Mouse (Mus musculus): ENCODE results near the gene Gm44596. TPM values are rescaled to one million over a fixed set of nuclear protein-coding genes. Genes with fewer than 3 reads are reported as not detected.
A peak's percentile ranks its signal among the peaks of the same experiment; 100 is the strongest.

Gm44596 gene
- total RNA-seq (2022) = not detected

GRCm38 (mm10) chr6:128375192-128375591 is at the start of gene Gm44596, which contains the start of gene Tex52:
Gene Gm44596 (plus strand): TSS chr6:128375503.
Gene Tex52 (plus strand): TSS chr6:128375456.
- DNase-seq (ENCODE audit: low spot score in 2 of 2) = peak in 1 of 2 experiments; percentile 36

- peak; percentile 45 to 54 for DNase-seq (ENCODE audit: low spot score in 2 of 2)
These were observed 40.7 kb upstream of the Gm44596 start for GRCm38 (mm10) chr6:128334397-128335124.

GRCm38 (mm10) chr6:128337467-128337866 is 37.8 kb upstream of the Gm44596 start:
- no peak for DNase-seq (ENCODE audit: low spot score in 2 of 2)

GRCm38 (mm10) chr6:128338876-128339275 is 36.4 kb upstream of the Gm44596 start:
- DNase-seq (ENCODE audit: low spot score in 2 of 2) = no peak

GRCm38 (mm10) chr6:128341956-128342723 is 33.2 kb upstream of the Gm44596 start:
- DNase-seq (ENCODE audit: low spot score in 2 of 2) = no peak

GRCm38 (mm10) chr6:128345623-128346022 is 29.7 kb upstream of the Gm44596 start:
- DNase-seq (ENCODE audit: low spot score in 2 of 2) = no peak

- DNase-seq (ENCODE audit: low spot score in 2 of 2) = no peak
These were observed 28.5 kb upstream of the Gm44596 start for GRCm38 (mm10) chr6:128346782-128347181.

- DNase-seq (ENCODE audit: low spot score in 2 of 2) = no peak
These were observed 25.6 kb upstream of the Gm44596 start for GRCm38 (mm10) chr6:128349711-128350110.

- no peak for DNase-seq (ENCODE audit: low spot score in 2 of 2)
These were observed 21.2 kb upstream of the Gm44596 start for GRCm38 (mm10) chr6:128354140-128354539.

GRCm38 (mm10) chr6:128355201-128355681 is 20.1 kb upstream of the Gm44596 start:
- DNase-seq (ENCODE audit: low spot score in 2 of 2) = peak; percentile 34 to 46

- DNase-seq (ENCODE audit: low spot score in 2 of 2) = peak; percentile 90 to 97
These were observed 19.4 kb upstream of the Gm44596 start, which contains the start of gene Tulp3 for GRCm38 (mm10) chr6:128355726-128356416. Gene Tulp3 (minus strand): TSS chr6:128355851.

GRCm38 (mm10) chr6:128358999-128359398 is 16.3 kb upstream of the Gm44596 start:
- peak in 1 of 2 experiments; percentile 76 for DNase-seq (ENCODE audit: low spot score in 2 of 2)

GRCm38 (mm10) chr6:128361901-128362300 is 13.4 kb upstream of the Gm44596 start:
- DNase-seq (ENCODE audit: low spot score in 2 of 2) = no peak

- DNase-seq (ENCODE audit: low spot score in 2 of 2) = peak; percentile 67 to 69
These were observed 12.8 kb upstream of the Gm44596 start, which contains the start of the genes Rhno1 and Foxm1 for GRCm38 (mm10) chr6:128362381-128363006. Gene Rhno1 (minus strand): TSS chr6:128362911. Gene Foxm1 (plus strand): TSS chr6:128362967.

- no peak for DNase-seq (ENCODE audit: low spot score in 2 of 2)
These were observed 12.1 kb upstream of the Gm44596 start for GRCm38 (mm10) chr6:128363007-128363825.

GRCm38 (mm10) chr6:128364721-128365120 is 10.6 kb upstream of the Gm44596 start:
- no peak for DNase-seq (ENCODE audit: low spot score in 2 of 2)

GRCm38 (mm10) chr6:128366466-128366865 is 8.8 kb upstream of the Gm44596 start:
- DNase-seq (ENCODE audit: low spot score in 2 of 2) = no peak

GRCm38 (mm10) chr6:128370040-128370439 is 5.3 kb upstream of the Gm44596 start:
- no peak for DNase-seq (ENCODE audit: low spot score in 2 of 2)

GRCm38 (mm10) chr6:128376371-128377085 is 1.2 kb downstream of the Gm44596 start:
- no peak for DNase-seq (ENCODE audit: low spot score in 2 of 2)
